Mouse (Mus musculus): ENCODE data around the gene Tspan2. TPM values are rescaled to one million over a fixed set of nuclear protein-coding genes. Genes with fewer than 3 reads are reported as not detected.

Tspan2 gene
- polyA plus RNA-seq, 1 experiment from 2014 or later: 8.8 TPM

GRCm38 (mm10) chr3:102751536-102751935 is 17.2 kb downstream of the Tspan2 start:
- no peaks in the 10 kb centered on the region; the same call in 1 of the 2 replicates for H3K36me3 ChIP-seq (ENCODE audit: control insufficient read depth, insufficient read depth, low read length)
- WGBS: 93% methylated on average over 3 of the region's 3 CpGs

GRCm38 (mm10) chr3:102752053-102752452 is 17.7 kb downstream of the Tspan2 start:
- H3K4me1 ChIP-seq (ENCODE audit: control insufficient read depth, insufficient read depth, low read length): no peaks in the 10 kb centered on the region
- 100% methylated on average over 4 of the region's 4 CpGs for WGBS
- H3K9ac ChIP-seq (ENCODE audit: low read length): no peak overlapping the region
- no peaks in the 10 kb centered on the region for H3K9me3 ChIP-seq (replicated peaks; ENCODE audit: control insufficient read depth, low read length)
- DNase-seq (ENCODE audit: low spot score) (no peak), ATAC-seq (no peak)
- H3K27ac ChIP-seq (ENCODE audit: low read depth, low read length): no peak overlapping the region
- no peaks in the 10 kb centered on the region for H3K27me3 ChIP-seq (replicated peaks; ENCODE audit: control insufficient read depth, insufficient read depth, low read length)
- H3K4me2 ChIP-seq (ENCODE audit: low read length): no peak overlapping the region
- no peaks in the 10 kb centered on the region; the same call in 1 of the 2 replicates for H3K36me3 ChIP-seq (ENCODE audit: control insufficient read depth, insufficient read depth, low read length)
- no peak overlapping the region for H3K4me3 ChIP-seq (ENCODE audit: low read depth, low read length)

More at GRCm38 (mm10) chr3:102751536-102751935, 17.2 kb downstream of the Tspan2 start:
- H3K9ac ChIP-seq (ENCODE audit: low read length): no peak overlapping the region
- ATAC-seq: no peak
- H3K27ac ChIP-seq (ENCODE audit: low read depth, low read length): no peak overlapping the region
- no peak for DNase-seq (ENCODE audit: low spot score)
- no peaks in the 10 kb centered on the region for H3K4me1 ChIP-seq (ENCODE audit: control insufficient read depth, insufficient read depth, low read length)
- H3K4me3 ChIP-seq (ENCODE audit: low read depth, low read length): no peak overlapping the region
- no peaks in the 10 kb centered on the region for H3K27me3 ChIP-seq (replicated peaks; ENCODE audit: control insufficient read depth, insufficient read depth, low read length)
- H3K9me3 ChIP-seq (replicated peaks; ENCODE audit: control insufficient read depth, low read length): no peaks in the 10 kb centered on the region
- H3K4me2 ChIP-seq (ENCODE audit: low read length): no peak overlapping the region

- H3K27me3 ChIP-seq (replicated peaks; ENCODE audit: control insufficient read depth, insufficient read depth, low read length): no peaks in the 10 kb centered on the region
- H3K4me2 ChIP-seq (ENCODE audit: low read length): no peak overlapping the region
- H3K27ac ChIP-seq (ENCODE audit: low read depth, low read length): no peak overlapping the region
- no peaks in the 10 kb centered on the region for H3K4me1 ChIP-seq (ENCODE audit: control insufficient read depth, insufficient read depth, low read length)
- no peak overlapping the region for H3K4me3 ChIP-seq (ENCODE audit: low read depth, low read length)
- no peaks in the 10 kb centered on the region for H3K9me3 ChIP-seq (replicated peaks; ENCODE audit: control insufficient read depth, low read length)
- no peak overlapping the region for H3K9ac ChIP-seq (ENCODE audit: low read length)
- WGBS: 82% methylated on average over 5 of the region's 5 CpGs
- H3K36me3 ChIP-seq (ENCODE audit: control insufficient read depth, insufficient read depth, low read length): no peaks in the 10 kb centered on the region; the same call in 1 of the 2 replicates
- DNase-seq (ENCODE audit: low spot score) (no peak), ATAC-seq (no peak)
These were observed 18.1 kb downstream of the Tspan2 start for GRCm38 (mm10) chr3:102752457-102752856.

GRCm38 (mm10) chr3:102755801-102756200 is 21.5 kb downstream of the Tspan2 start:
- Histone ChIP-seq H3K9ac (ENCODE audit: low read length) (no peak overlapping the region), H3K4me1 (ENCODE audit: control insufficient read depth, insufficient read depth, low read length) (no peaks in the 10 kb centered on the region), H3K4me3 (ENCODE audit: low read depth, low read length) (no peak overlapping the region), H3K27me3 (replicated peaks; ENCODE audit: control insufficient read depth, insufficient read depth, low read length) (no peaks in the 10 kb centered on the region), H3K27ac (ENCODE audit: low read depth, low read length) (no peak overlapping the region), H3K4me2 (ENCODE audit: low read length) (no peak overlapping the region), H3K9me3 (replicated peaks; ENCODE audit: control insufficient read depth, low read length) (no peaks in the 10 kb centered on the region), H3K36me3 (ENCODE audit: control insufficient read depth, insufficient read depth, low read length) (peaks cover 14% of the 10 kb centered on the region; the same call in 1 of the 2 replicates)
- WGBS: 63% methylated on average over 1 of the region's 1 CpGs
- DNase-seq (ENCODE audit: low spot score) (no peak), ATAC-seq (no peak)

- Histone ChIP-seq H3K4me3 (ENCODE audit: low read depth, low read length) (no peak overlapping the region), H3K4me1 (ENCODE audit: control insufficient read depth, insufficient read depth, low read length) (no peaks in the 10 kb centered on the region), H3K27ac (ENCODE audit: low read depth, low read length) (no peak overlapping the region), H3K36me3 (ENCODE audit: control insufficient read depth, insufficient read depth, low read length) (peaks cover 14% of the 10 kb centered on the region; the same call in 1 of the 2 replicates), H3K9ac (ENCODE audit: low read length) (no peak overlapping the region), H3K27me3 (replicated peaks; ENCODE audit: control insufficient read depth, insufficient read depth, low read length) (no peaks in the 10 kb centered on the region), H3K9me3 (replicated peaks; ENCODE audit: control insufficient read depth, low read length) (no peaks in the 10 kb centered on the region), H3K4me2 (ENCODE audit: low read length) (no peak overlapping the region)
- DNase-seq (ENCODE audit: low spot score) (no peak), ATAC-seq (no peak)
- 79% methylated on average over 6 of the region's 6 CpGs for WGBS
These were observed 22.7 kb downstream of the Tspan2 start for GRCm38 (mm10) chr3:102757019-102757418.

GRCm38 (mm10) chr3:102760236-102760635 is 25.9 kb downstream of the Tspan2 start:
- no peaks in the 10 kb centered on the region for H3K9me3 ChIP-seq (replicated peaks; ENCODE audit: control insufficient read depth, low read length)
- peaks cover 14% of the 10 kb centered on the region; the same call in 1 of the 2 replicates for H3K36me3 ChIP-seq (ENCODE audit: control insufficient read depth, insufficient read depth, low read length)
- 74% methylated on average over 3 of the region's 3 CpGs for WGBS
- no peak overlapping the region for H3K27ac ChIP-seq (ENCODE audit: low read depth, low read length)
- no peak overlapping the region for H3K4me3 ChIP-seq (ENCODE audit: low read depth, low read length)
- no peak overlapping the region for H3K9ac ChIP-seq (ENCODE audit: low read length)
- no peaks in the 10 kb centered on the region for H3K27me3 ChIP-seq (replicated peaks; ENCODE audit: control insufficient read depth, insufficient read depth, low read length)
- no peak overlapping the region for H3K4me2 ChIP-seq (ENCODE audit: low read length)
- peaks cover 6% of the 10 kb centered on the region for H3K4me1 ChIP-seq (ENCODE audit: control insufficient read depth, insufficient read depth, low read length)
- ATAC-seq (no peak), DNase-seq (ENCODE audit: low spot score) (no peak)

GRCm38 (mm10) chr3:102762388-102762787 is 28.1 kb downstream of the Tspan2 start:
- DNase-seq (ENCODE audit: low spot score) (no peak), ATAC-seq (no peak)
- H3K4me3 ChIP-seq (ENCODE audit: low read depth, low read length): no peak overlapping the region
- peaks cover 15% of the 10 kb centered on the region; the same call in 1 of the 2 replicates for H3K36me3 ChIP-seq (ENCODE audit: control insufficient read depth, insufficient read depth, low read length)
- no peaks in the 10 kb centered on the region for H3K27me3 ChIP-seq (replicated peaks; ENCODE audit: control insufficient read depth, insufficient read depth, low read length)
- no peak overlapping the region for H3K4me2 ChIP-seq (ENCODE audit: low read length)
- H3K4me1 ChIP-seq (ENCODE audit: control insufficient read depth, insufficient read depth, low read length): peaks cover 6% of the 10 kb centered on the region
- H3K9ac ChIP-seq (ENCODE audit: low read length): no peak overlapping the region
- H3K27ac ChIP-seq (ENCODE audit: low read depth, low read length): no peak overlapping the region
- no peaks in the 10 kb centered on the region for H3K9me3 ChIP-seq (replicated peaks; ENCODE audit: control insufficient read depth, low read length)
- 48% methylated on average over 3 of the region's 3 CpGs for WGBS

GRCm38 (mm10) chr3:102763713-102764400 is 29.5 kb downstream of the Tspan2 start:
- no peak overlapping the region; the same call in 1 of the 2 replicates for H3K9ac ChIP-seq (ENCODE audit: low read length)
- H3K4me3 ChIP-seq (ENCODE audit: low read depth, low read length): no peak overlapping the region
- H3K9me3 ChIP-seq (replicated peaks; ENCODE audit: control insufficient read depth, low read length): no peaks in the 10 kb centered on the region
- DNase-seq (ENCODE audit: low spot score) (peak; percentile 68), ATAC-seq (peak; percentile 78; the same call in 1 of the 2 replicates)
- H3K36me3 ChIP-seq (ENCODE audit: control insufficient read depth, insufficient read depth, low read length): peaks cover 19% of the 10 kb centered on the region; the same call in 1 of the 2 replicates
- H3K27me3 ChIP-seq (replicated peaks; ENCODE audit: control insufficient read depth, insufficient read depth, low read length): no peaks in the 10 kb centered on the region
- WGBS: 30% methylated on average over 10 of the region's 10 CpGs
- H3K27ac ChIP-seq (ENCODE audit: low read depth, low read length): peak overlapping the region; percentile 78
- peaks cover 6% of the 10 kb centered on the region for H3K4me1 ChIP-seq (ENCODE audit: control insufficient read depth, insufficient read depth, low read length)
- no peak overlapping the region for H3K4me2 ChIP-seq (ENCODE audit: low read length)

GRCm38 (mm10) chr3:102764850-102765249 is 30.5 kb downstream of the Tspan2 start:
- Histone ChIP-seq H3K4me1 (ENCODE audit: control insufficient read depth, insufficient read depth, low read length) (peaks cover 6% of the 10 kb centered on the region), H3K9ac (ENCODE audit: low read length) (no peak overlapping the region), H3K36me3 (ENCODE audit: control insufficient read depth, insufficient read depth, low read length) (peaks cover 14% of the 10 kb centered on the region; the same call in 1 of the 2 replicates), H3K9me3 (replicated peaks; ENCODE audit: control insufficient read depth, low read length) (no peaks in the 10 kb centered on the region), H3K27me3 (replicated peaks; ENCODE audit: control insufficient read depth, insufficient read depth, low read length) (no peaks in the 10 kb centered on the region), H3K4me2 (ENCODE audit: low read length) (no peak overlapping the region), H3K4me3 (ENCODE audit: low read depth, low read length) (no peak overlapping the region), H3K27ac (ENCODE audit: low read depth, low read length) (no peak overlapping the region)
- DNase-seq (ENCODE audit: low spot score) (no peak), ATAC-seq (no peak)
- WGBS: 83% methylated on average over 7 of the region's 7 CpGs
